Mouse (Mus musculus) embryonic facial prominence, embryonic 11.5 days (tissue): ENCODE data around the gene Smpd3. TPM values are rescaled to one million over a fixed set of nuclear protein-coding genes. Genes with fewer than 3 reads are reported as not detected.

ENCODE experiments used
- ATAC-seq: fragments of 200-750 bp; cut with Nextera tagmentation; replicated peaks from 2 replicates; pipeline ENCODE4 v1.8.0; 2017; ENCODE audit warnings: low read depth; ENCODE audit not compliant: insufficient number of reproducible peaks, low FRiP score, low TSS enrichment
- DNase-seq: peaks from one replicate; pipeline ENCODE4 v3.0.0-alpha.2; 2015; ENCODE audit warnings: low spot score
- H3K27ac ChIP-seq: fragments of 300-500 bp; sonication (generic); replicated peaks from 2 replicates; pipeline ENCODE4 v1.5.1; 2014; ENCODE audit warnings: mild to moderate bottlenecking, low read depth, low read length, control low read depth
- H3K27me3 ChIP-seq: fragments of 300-500 bp; sonication (generic); 2 replicates; pipeline ENCODE4 v1.6.1; 2014; ENCODE audit warnings: mild to moderate bottlenecking, low read length, moderate library complexity, mixed read lengths; ENCODE audit not compliant: control insufficient read depth, insufficient read depth
- H3K36me3 ChIP-seq: fragments of 300-500 bp; sonication (generic); replicated peaks from 2 replicates; pipeline ENCODE4 v1.6.1; 2014; ENCODE audit warnings: low read depth, mild to moderate bottlenecking, low read length, moderate library complexity, mixed read lengths; ENCODE audit not compliant: control insufficient read depth, insufficient read depth
- H3K4me1 ChIP-seq: fragments of 300-500 bp; sonication (generic); 2 replicates; pipeline ENCODE4 v1.6.1; 2014; ENCODE audit warnings: low read length, mixed read lengths; ENCODE audit not compliant: control insufficient read depth, insufficient read depth
- H3K4me2 ChIP-seq: fragments of 300-500 bp; sonication (generic); 2 replicates; pipeline ENCODE4 v1.6.1; 2014; ENCODE audit warnings: low read depth, mild to moderate bottlenecking, control low read depth, low read length, moderate library complexity
- H3K4me3 ChIP-seq: fragments of 300-500 bp; sonication (generic); 2 replicates; pipeline ENCODE4 v1.5.1; 2014; ENCODE audit warnings: low read depth, low read length, control low read depth
- H3K9ac ChIP-seq: fragments of 300-500 bp; sonication (generic); replicated peaks from 2 replicates; pipeline ENCODE4 v1.6.1; 2014; ENCODE audit warnings: mild to moderate bottlenecking, control low read depth, low read length
- H3K9me3 ChIP-seq: fragments of 300-500 bp; sonication (generic); replicated peaks from 2 replicates; pipeline ENCODE4 v1.6.1; 2016; ENCODE audit warnings: mild to moderate bottlenecking, low read length, inconsistent platforms, mixed read lengths; ENCODE audit not compliant: control insufficient read depth
- WGBS: fragments of 180-500 bp; shearing (Covaris S2); extraction: QIAGEN DNeasy Blood & Tissue Kit; methylation state at CpG from one replicate; pipeline ENCODE4 v1.1.7; 2014; 5-methylcytosine and 5-hydroxymethylcytosine counted together
- polyA plus RNA-seq: library from polyadenylated mRNA; unstranded; fragments of >200 nt; fragmentation: Nextera tagmentation; extraction: Ambion mirVana; gene quantifications from 2 replicates; pipeline ENCODE4 v1.2.1, GENCODE M21; 2014

Smpd3 gene
- polyA plus RNA-seq, 1 experiment from 2014 or later: 2.0 TPM

GRCm38 (mm10) chr8:106268710-106269346 is 69.0 kb downstream of the Smpd3 start:
- Histone ChIP-seq H3K9ac (no peak overlapping the region), H3K27me3 (no peaks in the 10 kb centered on the region), H3K4me2 (no peak overlapping the region), H3K27ac (no peak overlapping the region), H3K36me3 (no peaks in the 10 kb centered on the region), H3K9me3 (no peaks in the 10 kb centered on the region), H3K4me3 (no peak overlapping the region), H3K4me1 (peaks cover 3% of the 10 kb centered on the region)
- WGBS: 64% methylated on average over 5 of the region's 5 CpGs
- no peak for DNase-seq
- no peak for ATAC-seq

DNA sequence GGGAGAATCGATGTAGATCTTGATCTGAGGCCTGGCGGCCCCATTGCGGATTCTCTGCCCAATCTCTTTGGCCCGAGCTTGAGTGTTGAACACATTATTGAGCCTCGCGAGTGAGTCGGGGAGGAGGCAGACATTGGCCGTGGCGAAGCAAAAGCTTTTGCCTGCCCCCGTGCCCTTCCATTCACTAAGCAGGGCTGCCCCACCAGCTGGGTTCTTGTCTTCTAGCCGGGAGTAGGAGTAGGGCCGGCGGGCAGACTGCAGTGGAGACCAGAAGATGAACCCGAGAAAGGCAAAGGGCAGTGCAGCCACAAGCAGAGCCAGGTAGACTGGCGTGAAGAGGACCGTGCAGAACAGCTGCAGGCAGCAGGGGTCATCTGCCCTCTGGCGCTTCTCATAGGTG is 72.4 kb downstream of the Smpd3 start:
- Histone ChIP-seq H3K27me3 (no peaks in the 10 kb centered on the region), H3K9ac (no peak overlapping the region), H3K4me3 (no peak overlapping the region), H3K36me3 (no peaks in the 10 kb centered on the region), H3K4me1 (peaks cover 1% of the 10 kb centered on the region), H3K9me3 (no peaks in the 10 kb centered on the region), H3K27ac (no peak overlapping the region), H3K4me2 (no peak overlapping the region)
- ATAC-seq: no peak
- 89% methylated on average over 17 of the region's 17 CpGs for WGBS
- DNase-seq: no peak

DNA sequence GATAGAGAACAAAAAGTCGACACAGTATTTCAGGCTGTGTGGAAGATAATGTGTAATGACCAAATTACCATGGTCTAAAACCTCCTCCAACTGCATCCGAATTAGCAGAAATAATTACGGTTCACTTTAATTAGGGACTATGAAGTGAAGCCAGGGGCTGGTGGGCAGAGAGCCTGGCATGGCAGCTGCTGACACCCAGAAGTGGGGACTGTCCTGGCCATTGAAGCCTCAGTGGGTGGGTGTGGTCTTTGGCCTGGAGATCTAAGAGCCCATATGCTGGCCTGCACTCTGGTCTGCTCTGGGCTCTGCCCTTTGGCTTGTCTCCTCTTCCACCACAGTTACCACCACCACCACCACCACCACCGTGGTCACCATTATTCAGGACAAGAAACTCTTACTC is 73.9 kb downstream of the Smpd3 start:
- Histone ChIP-seq H3K36me3 (no peaks in the 10 kb centered on the region), H3K4me1 (no peaks in the 10 kb centered on the region), H3K4me2 (no peak overlapping the region), H3K9me3 (no peaks in the 10 kb centered on the region), H3K27ac (no peak overlapping the region), H3K9ac (no peak overlapping the region), H3K27me3 (no peaks in the 10 kb centered on the region), H3K4me3 (no peak overlapping the region)
- DNase-seq: no peak
- WGBS: 87% methylated on average over 4 of the region's 4 CpGs
- ATAC-seq: no peak; the same call in 1 of the 2 replicates

- no peaks in the 10 kb centered on the region for H3K9me3 ChIP-seq
- H3K36me3 ChIP-seq: no peaks in the 10 kb centered on the region
- no peaks in the 10 kb centered on the region for H3K4me1 ChIP-seq
- H3K9ac ChIP-seq: no peak overlapping the region
- no peaks in the 10 kb centered on the region for H3K27me3 ChIP-seq
- DNase-seq (no peak), ATAC-seq (no peak)
- WGBS: 75% methylated on average over 5 of the region's 5 CpGs
- no peak overlapping the region for H3K4me2 ChIP-seq
- H3K27ac ChIP-seq: no peak overlapping the region
- no peak overlapping the region for H3K4me3 ChIP-seq
Measured at GRCm38 (mm10) chr8:106262343-106262742, 75.4 kb downstream of the Smpd3 start.

- no peak for ATAC-seq
- no peak overlapping the region for H3K9ac ChIP-seq
- H3K4me1 ChIP-seq: no peaks in the 10 kb centered on the region
- no peaks in the 10 kb centered on the region for H3K36me3 ChIP-seq
- 74% methylated on average over 4 of the region's 4 CpGs for WGBS
- H3K27ac ChIP-seq: no peak overlapping the region
- no peaks in the 10 kb centered on the region for H3K9me3 ChIP-seq
- no peaks in the 10 kb centered on the region for H3K27me3 ChIP-seq
- DNase-seq: no peak
- H3K4me3 ChIP-seq: no peak overlapping the region
- H3K4me2 ChIP-seq: no peak overlapping the region
Measured at GRCm38 (mm10) chr8:106260894-106261293, 76.9 kb downstream of the Smpd3 start.

DNA sequence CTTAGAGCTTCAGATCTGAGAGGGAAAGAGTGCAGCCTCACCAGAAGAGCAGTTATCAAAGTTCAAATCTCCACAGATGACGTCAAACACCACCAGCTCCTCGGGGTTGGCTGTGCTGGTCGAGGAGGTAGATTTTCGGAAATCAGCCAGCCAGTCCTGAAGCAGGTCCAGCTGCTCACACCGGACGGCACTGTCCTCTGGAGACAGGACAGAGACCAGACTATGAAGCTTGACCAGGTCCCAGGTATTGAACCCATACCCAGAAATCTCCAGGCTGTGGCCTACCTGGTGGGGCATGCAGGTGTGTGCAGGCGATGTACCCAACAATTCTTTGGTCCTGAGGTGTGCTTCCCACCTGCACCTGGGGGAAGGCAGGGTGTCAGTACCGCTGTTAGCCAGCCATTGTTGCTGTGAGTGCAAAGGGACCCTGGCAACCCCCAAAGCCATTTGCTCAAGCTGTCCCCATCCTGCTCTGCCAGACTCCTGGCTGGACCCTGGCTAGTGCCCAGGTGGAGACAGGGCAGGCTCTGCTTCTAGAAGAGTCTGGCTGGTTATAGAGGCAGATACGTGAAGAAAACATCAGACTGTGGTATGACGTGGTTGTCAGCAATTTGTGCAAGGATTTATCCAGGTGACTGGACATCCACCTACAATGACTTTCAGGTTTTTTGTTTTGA is 78.1 kb downstream of the Smpd3 start:
- WGBS: 93% methylated on average over 10 of the region's 10 CpGs
- Histone ChIP-seq H3K4me1 (no peaks in the 10 kb centered on the region), H3K9ac (no peak overlapping the region), H3K27ac (no peak overlapping the region), H3K27me3 (no peaks in the 10 kb centered on the region), H3K4me3 (no peak overlapping the region), H3K36me3 (no peaks in the 10 kb centered on the region), H3K4me2 (no peak overlapping the region), H3K9me3 (no peaks in the 10 kb centered on the region)
- ATAC-seq (no peak), DNase-seq (no peak)

DNA sequence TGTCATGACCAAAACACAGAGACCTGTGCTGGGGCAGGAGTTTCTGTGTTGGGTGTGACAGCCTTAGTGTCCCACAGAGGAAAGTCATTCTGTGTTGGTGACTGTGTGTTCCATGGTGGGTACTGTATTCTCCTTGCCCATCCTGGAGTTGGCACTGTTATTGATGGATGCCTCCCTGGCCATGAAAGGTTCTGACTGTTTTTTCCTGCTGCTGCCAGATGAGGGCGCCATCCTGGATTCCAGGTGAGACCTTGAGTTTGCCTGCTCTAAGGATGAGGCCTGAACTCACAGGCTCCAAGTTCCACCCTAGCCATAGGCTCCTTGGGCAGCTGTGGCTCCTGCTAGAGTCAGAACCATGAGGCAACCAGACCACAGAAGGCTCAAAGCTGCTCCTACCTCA is 79.6 kb downstream of the Smpd3 start:
- H3K27me3 ChIP-seq: no peaks in the 10 kb centered on the region
- 17% methylated on average over 1 of the region's 1 CpGs for WGBS
- no peak overlapping the region for H3K27ac ChIP-seq
- H3K4me2 ChIP-seq: no peak overlapping the region
- H3K9ac ChIP-seq: no peak overlapping the region
- no peaks in the 10 kb centered on the region for H3K4me1 ChIP-seq
- no peak for ATAC-seq
- no peaks in the 10 kb centered on the region for H3K9me3 ChIP-seq
- no peaks in the 10 kb centered on the region; the same call in 1 of the 2 replicates for H3K36me3 ChIP-seq
- no peak for DNase-seq
- no peak overlapping the region for H3K4me3 ChIP-seq

DNA sequence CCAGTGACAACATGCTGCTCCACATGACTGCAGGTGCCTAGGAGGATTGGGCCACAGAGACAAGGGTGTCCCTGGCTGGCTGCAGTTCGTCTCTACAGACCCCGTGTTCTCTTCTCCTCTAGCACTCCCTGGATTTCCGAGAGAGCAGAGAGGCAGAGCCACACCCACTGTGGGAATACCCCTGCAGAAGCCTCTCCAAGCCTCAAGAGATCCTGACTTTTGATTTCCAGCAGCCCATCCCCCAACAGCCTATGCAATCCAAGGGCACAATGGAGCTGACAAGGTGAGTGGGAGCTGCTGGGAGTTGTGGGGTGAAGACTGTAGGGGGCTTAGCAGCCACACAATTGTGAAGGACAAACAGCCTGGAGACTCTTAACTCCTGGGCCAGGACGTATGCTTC is 87.6 kb downstream of the Smpd3 start:
- ATAC-seq: no peak
- no peak overlapping the region for H3K4me2 ChIP-seq
- no peaks in the 10 kb centered on the region for H3K9me3 ChIP-seq
- no peaks in the 10 kb centered on the region for H3K4me1 ChIP-seq
- H3K36me3 ChIP-seq: peaks cover 8% of the 10 kb centered on the region
- no peak for DNase-seq
- WGBS: 76% methylated on average over 4 of the region's 4 CpGs
- no peak overlapping the region for H3K4me3 ChIP-seq
- no peaks in the 10 kb centered on the region for H3K27me3 ChIP-seq
- H3K27ac ChIP-seq: no peak overlapping the region
- H3K9ac ChIP-seq: no peak overlapping the region
